Comparison of ENCODE assay signal across 8 mouse cellular contexts in genomic region chr5:148808426-148808825, GRCm38 (mm10).
A peak's percentile ranks its signal among the peaks of the same experiment; 100 is the strongest.
DNase-seq lines count a peak whose midpoint lies in the region; ATAC-seq and TF ChIP-seq lines count a peak whose summit lies in the region.

No protein-coding gene starts in this region.

- peak; percentile 28 for ATAC-seq in Patski
- ATAC-seq in heart, embryonic 11.5 days (replicated peaks; ENCODE audit: insufficient number of reproducible peaks, low FRiP score, low TSS enrichment), result no peak
- peak; percentile 57; the same call in 1 of the 2 replicates for ATAC-seq in kidney, embryonic 16.5 days (ENCODE audit: low FRiP score, low TSS enrichment)
- no peak for ATAC-seq in limb, embryonic 14.5 days (ENCODE audit: low FRiP score, low read depth)
- peak; percentile 54 for ATAC-seq in neural tube, embryonic 13.5 days (ENCODE audit: low read depth)
- no peak for ATAC-seq in inflammation-experienced regulatory T-cells, adult 6 months

- no peak overlapping the region for H3K9ac ChIP-seq in heart, embryonic 11.5 days (ENCODE audit: low read depth, low read length)
- no peak overlapping the region for H3K9ac ChIP-seq in kidney, embryonic 16.5 days (replicated peaks; ENCODE audit: low read length)
- no peak overlapping the region for H3K9ac ChIP-seq in limb, embryonic 14.5 days (ENCODE audit: low read depth, low read length, severe bottlenecking)
- no peak overlapping the region for H3K9ac ChIP-seq in neural tube, embryonic 13.5 days

- H3K27ac ChIP-seq in heart, embryonic 11.5 days (ENCODE audit: low read depth, low read length), result no peak overlapping the region
- no peak overlapping the region for H3K27ac ChIP-seq in kidney, embryonic 16.5 days (ENCODE audit: low read length)
- H3K27ac ChIP-seq in limb, embryonic 14.5 days (replicated peaks; ENCODE audit: low read depth, low read length), result no peak overlapping the region
- H3K27ac ChIP-seq in neural tube, embryonic 13.5 days (replicated peaks), result no peak overlapping the region

- no peaks in the 10 kb centered on the region for H3K36me3 ChIP-seq in heart, embryonic 11.5 days (ENCODE audit: control insufficient read depth, insufficient read depth, low read length)
- no peaks in the 10 kb centered on the region for H3K36me3 ChIP-seq in kidney, embryonic 16.5 days (ENCODE audit: insufficient read depth, low read length)
- no peaks in the 10 kb centered on the region for H3K36me3 ChIP-seq in limb, embryonic 14.5 days (ENCODE audit: control insufficient read depth, insufficient read depth, low read length)
- H3K36me3 ChIP-seq in neural tube, embryonic 13.5 days, result no peaks in the 10 kb centered on the region

- POLR2A ChIA-PET in Patski (lab: Charles Lee), result no interaction called here

- CTCF ChIA-PET in Patski (lab: Charles Lee), result interaction anchor here (1.0 to 2.3 kb wide), 10 partner anchors 23 to 716 kb away, joined by 3 to 9 read pairs (median 4); no protein-coding TSS in a partner anchor

- TF ChIP-seq CTCF in Patski (IDR thresholded peaks at IDR 0.05), result peak; percentile 86

- no peak overlapping the region for H3K4me3 ChIP-seq in heart, embryonic 11.5 days (ENCODE audit: low read depth, low read length)
- H3K4me3 ChIP-seq in kidney, embryonic 16.5 days (ENCODE audit: low read length), result no peak overlapping the region
- no peak overlapping the region for H3K4me3 ChIP-seq in limb, embryonic 14.5 days (replicated peaks; ENCODE audit: low read length)
- no peak overlapping the region for H3K4me3 ChIP-seq in neural tube, embryonic 13.5 days

- in situ Hi-C loops in Patski (cut with MboI; ENCODE audit: low pct_unique_long_range_greater_than_20kb), result no loop called here

- TF ChIP-seq POLR2A in limb, embryonic 14.5 days (IDR thresholded peaks at IDR 0.05; ENCODE audit: borderline replicate concordance, extremely low read depth, insufficient read depth, insufficient read length), result no peak

- 7% methylated on average over 4 of the region's 4 CpGs for WGBS in heart, embryonic 11.5 days (ENCODE audit: insufficient replicate concordance)
- WGBS in kidney, embryonic 16.5 days, result 2% methylated on average over 4 of the region's 4 CpGs
- WGBS in limb, embryonic 14.5 days, result 5% methylated on average over 4 of the region's 4 CpGs
- 3% methylated on average over 4 of the region's 4 CpGs for WGBS in neural tube, embryonic 13.5 days

- no peaks in the 10 kb centered on the region for H3K27me3 ChIP-seq in Patski
- peaks cover 6% of the 10 kb centered on the region; the same call in 1 of the 2 replicates for H3K27me3 ChIP-seq in heart, embryonic 11.5 days (ENCODE audit: control insufficient read depth, insufficient read depth, low read length)
- H3K27me3 ChIP-seq in kidney, embryonic 16.5 days (ENCODE audit: insufficient read depth, low read length), result 0 out of 2 replicates have a peak, but pooled peaks cover 3% of the 10 kb centered on the region
- H3K27me3 ChIP-seq in limb, embryonic 14.5 days (ENCODE audit: control insufficient read depth, insufficient read depth, low read length), result no peaks in the 10 kb centered on the region; the same call in 1 of the 2 replicates
- peaks cover 7% of the 10 kb centered on the region; the same call in 1 of the 2 replicates for H3K27me3 ChIP-seq in neural tube, embryonic 13.5 days

- H3K9me3 ChIP-seq in heart, embryonic 11.5 days (replicated peaks; ENCODE audit: control insufficient read depth, low read length), result no peaks in the 10 kb centered on the region
- no peaks in the 10 kb centered on the region; the same call in 1 of the 2 replicates for H3K9me3 ChIP-seq in kidney, embryonic 16.5 days (ENCODE audit: low read length)
- H3K9me3 ChIP-seq in limb, embryonic 14.5 days (ENCODE audit: control insufficient read depth, low read length), result peaks cover 5% of the 10 kb centered on the region; the same call in 1 of the 2 replicates
- no peaks in the 10 kb centered on the region for H3K9me3 ChIP-seq in neural tube, embryonic 13.5 days

- peak overlapping the region; percentile 52; the same call in 1 of the 2 replicates for H3K4me2 ChIP-seq in heart, embryonic 11.5 days
- no peak overlapping the region; the same call in 1 of the 2 replicates for H3K4me2 ChIP-seq in kidney, embryonic 16.5 days (replicated peaks; ENCODE audit: low read depth, low read length)
- no peak overlapping the region for H3K4me2 ChIP-seq in limb, embryonic 14.5 days (replicated peaks; ENCODE audit: low read depth, low read length, severe bottlenecking)
- H3K4me2 ChIP-seq in neural tube, embryonic 13.5 days, result peak overlapping the region; percentile 33

- peaks cover 18% of the 10 kb centered on the region for H3K4me1 ChIP-seq in heart, embryonic 11.5 days (ENCODE audit: control insufficient read depth, insufficient read depth, low read length)
- peaks cover 11% of the 10 kb centered on the region for H3K4me1 ChIP-seq in kidney, embryonic 16.5 days (ENCODE audit: insufficient read depth, low read length)
- H3K4me1 ChIP-seq in limb, embryonic 14.5 days (ENCODE audit: control insufficient read depth, insufficient read depth, low read length), result peaks cover 4% of the 10 kb centered on the region; the same call in 1 of the 2 replicates
- no peaks in the 10 kb centered on the region; the same call in 1 of the 2 replicates for H3K4me1 ChIP-seq in neural tube, embryonic 13.5 days (replicated peaks)

- peak; percentile 56 for DNase-seq in 416B (ENCODE audit: low read depth)
- no peak for DNase-seq in Patski (ENCODE audit: low read depth, low spot score)
- DNase-seq in embryo, embryonic 10.5 days (ENCODE audit: low spot score), result peak; percentile 80
- DNase-seq in limb, embryonic 14.5 days (ENCODE audit: low spot score), result peak; percentile 86

Comparison
In these comparisons a context has a peak if more than half of its experiments do, and no peak if none do; other contexts are left out.
1. ATAC-seq: peak in Patski (single experiment), kidney, embryonic 16.5 days (single experiment) and neural tube, embryonic 13.5 days (single experiment); none in heart, embryonic 11.5 days (single experiment), limb, embryonic 14.5 days (single experiment) and inflammation-experienced regulatory T-cells, adult 6 months (single experiment).
2. H3K4me2 ChIP-seq: peak in heart, embryonic 11.5 days (single experiment) and neural tube, embryonic 13.5 days (single experiment); none in kidney, embryonic 16.5 days (single experiment) and limb, embryonic 14.5 days (single experiment).